Mouse (Mus musculus): ENCODE results near the gene Zmynd19. TPM values are rescaled to one million over a fixed set of nuclear protein-coding genes. Genes with fewer than 3 reads are reported as not detected.

The Zmynd19 gene
- polyA plus RNA-seq, 1 experiment from 2014 or later, result 17.0 TPM

GRCm38 (mm10) chr2:24995332-24995731 lies 45.7 kb downstream of the Zmynd19 start:
- 87% methylated on average over 6 of the region's 6 CpGs for WGBS
- H3K9ac ChIP-seq, result no peak overlapping the region
- no peaks in the 10 kb centered on the region for H3K4me1 ChIP-seq
- no peak overlapping the region for H3K27ac ChIP-seq (replicated peaks)
- no peaks in the 10 kb centered on the region for H3K9me3 ChIP-seq (replicated peaks)
- no peak overlapping the region for H3K4me3 ChIP-seq (replicated peaks)
- no peaks in the 10 kb centered on the region for H3K36me3 ChIP-seq
- H3K27me3 ChIP-seq, result no peaks in the 10 kb centered on the region
- no peak overlapping the region for H3K4me2 ChIP-seq (replicated peaks)
- ATAC-seq (ENCODE audit: insufficient number of reproducible peaks, low FRiP score, low TSS enrichment, low read depth), result no peak

DNA sequence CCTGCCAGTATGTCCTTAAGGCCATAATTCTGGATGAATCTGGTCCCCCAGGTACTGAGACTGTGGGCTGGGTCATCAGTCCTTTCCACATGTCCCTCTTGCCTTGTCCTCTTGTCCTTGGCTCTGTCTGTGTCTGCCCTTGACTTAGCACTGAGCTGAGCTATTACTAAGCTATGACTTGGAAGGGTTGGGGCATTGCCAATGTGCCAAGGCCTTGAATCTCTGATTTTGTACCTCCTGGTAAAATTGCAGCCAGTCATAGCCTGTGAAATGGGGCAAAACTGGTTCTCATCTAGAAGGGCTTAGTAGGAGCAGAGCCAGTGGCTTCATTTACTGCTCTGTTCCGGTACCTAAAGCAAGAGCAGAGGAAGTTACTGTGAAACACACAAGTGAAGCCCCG lies 46.9 kb downstream of the Zmynd19 start:
- 90% methylated on average over 2 of the region's 2 CpGs for WGBS
- no peak overlapping the region for H3K4me2 ChIP-seq (replicated peaks)
- no peak overlapping the region for H3K9ac ChIP-seq
- no peaks in the 10 kb centered on the region for H3K27me3 ChIP-seq
- no peak overlapping the region for H3K27ac ChIP-seq (replicated peaks)
- no peak for ATAC-seq (ENCODE audit: insufficient number of reproducible peaks, low FRiP score, low TSS enrichment, low read depth)
- no peaks in the 10 kb centered on the region for H3K4me1 ChIP-seq
- H3K36me3 ChIP-seq, result no peaks in the 10 kb centered on the region
- H3K9me3 ChIP-seq (replicated peaks), result no peaks in the 10 kb centered on the region
- H3K4me3 ChIP-seq (replicated peaks), result no peak overlapping the region

DNA sequence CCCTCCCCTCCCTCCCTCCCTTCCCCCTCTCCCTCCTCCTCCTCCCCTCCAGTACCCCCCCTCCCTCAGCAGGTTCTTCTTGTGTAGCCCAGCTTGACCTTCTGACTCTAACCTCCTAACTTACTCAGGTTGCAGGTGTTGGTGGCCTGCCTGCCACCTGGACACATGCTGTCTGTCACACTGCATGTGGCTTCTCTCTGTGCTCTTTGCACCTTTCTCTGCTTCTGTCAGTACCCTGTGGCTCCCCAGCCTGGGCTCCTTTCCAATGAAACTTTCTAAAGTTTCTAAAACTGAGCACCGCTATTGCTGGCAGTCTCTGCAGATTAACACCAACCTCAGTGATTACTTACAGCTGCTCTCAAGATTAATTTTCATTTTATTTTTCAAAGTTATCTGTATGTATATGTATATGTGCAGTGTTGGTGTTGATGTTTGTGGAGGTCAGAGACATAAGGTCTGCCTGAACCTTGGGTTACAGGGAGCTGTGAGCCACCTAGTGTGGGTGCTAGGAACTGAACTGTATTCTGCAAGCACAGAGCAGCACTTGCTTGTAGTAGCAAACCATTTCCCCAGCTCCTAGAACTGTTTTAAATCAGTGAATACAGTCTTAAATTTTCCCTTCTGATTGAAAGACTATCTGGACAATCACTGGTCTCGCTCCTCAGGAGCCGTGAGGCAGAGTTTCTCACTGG lies 51.1 kb downstream of the Zmynd19 start:
- Histone ChIP-seq H3K36me3 (0 out of 2 replicates have a peak, but pooled peaks cover 2% of the 10 kb centered on the region), H3K9me3 (replicated peaks) (no peaks in the 10 kb centered on the region), H3K9ac (no peak overlapping the region), H3K4me2 (replicated peaks) (no peak overlapping the region), H3K27me3 (no peaks in the 10 kb centered on the region), H3K27ac (replicated peaks) (no peak overlapping the region), H3K4me1 (no peaks in the 10 kb centered on the region), H3K4me3 (replicated peaks) (no peak overlapping the region)
- no peak for ATAC-seq (ENCODE audit: insufficient number of reproducible peaks, low FRiP score, low TSS enrichment, low read depth)
- WGBS, result 60% methylated on average over 3 of the region's 3 CpGs

DNA sequence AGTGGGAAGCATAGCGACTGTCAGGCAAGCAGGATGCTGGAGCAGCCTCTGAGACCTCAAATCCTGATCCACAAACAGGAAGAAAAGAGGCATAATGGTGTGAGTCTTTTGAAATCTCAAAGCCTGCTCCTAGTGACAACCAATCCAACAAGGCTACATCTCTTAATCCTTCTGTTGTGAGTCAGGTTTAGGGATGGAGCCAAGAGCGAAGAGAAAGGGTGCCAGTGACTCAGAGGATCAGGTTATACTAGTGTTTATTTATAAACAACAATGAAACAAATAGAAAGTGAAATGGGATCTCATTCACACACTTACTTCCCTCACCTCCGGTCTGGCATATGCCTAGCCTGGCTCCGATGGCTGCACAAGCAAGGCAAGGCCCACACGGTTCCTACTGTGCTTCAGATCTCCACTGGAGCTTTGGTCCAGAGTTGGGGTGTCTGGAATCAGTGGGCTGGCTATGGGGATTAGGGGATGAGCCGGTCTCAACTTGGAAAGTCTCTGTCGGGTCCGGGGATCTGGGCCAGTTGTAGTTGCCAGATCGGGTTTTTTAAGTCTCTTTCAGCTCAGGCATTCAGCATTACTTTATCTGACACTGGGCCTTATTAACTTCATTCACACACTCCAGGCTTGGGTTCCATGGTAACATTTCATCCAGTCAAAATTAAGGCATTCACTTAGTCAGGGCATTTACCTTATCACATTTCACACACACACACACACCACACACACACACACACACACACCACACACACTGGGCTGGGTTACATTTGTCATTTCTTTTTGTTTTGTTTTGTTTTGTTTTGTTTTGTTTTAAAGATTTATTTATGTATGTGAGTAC lies 54.6 kb downstream of the Zmynd19 start:
- WGBS, result 69% methylated on average over 9 of the region's 9 CpGs
- Histone ChIP-seq H3K4me1 (no peaks in the 10 kb centered on the region), H3K4me3 (replicated peaks) (no peak overlapping the region), H3K9me3 (replicated peaks) (no peaks in the 10 kb centered on the region), H3K9ac (no peak overlapping the region), H3K27ac (replicated peaks) (no peak overlapping the region), H3K36me3 (0 out of 2 replicates have a peak, but pooled peaks cover 2% of the 10 kb centered on the region), H3K27me3 (no peaks in the 10 kb centered on the region), H3K4me2 (replicated peaks) (no peak overlapping the region)
- 0 out of 2 replicates have a peak, but pooled peaks have one; percentile 47 for ATAC-seq (ENCODE audit: insufficient number of reproducible peaks, low FRiP score, low TSS enrichment, low read depth)

DNA sequence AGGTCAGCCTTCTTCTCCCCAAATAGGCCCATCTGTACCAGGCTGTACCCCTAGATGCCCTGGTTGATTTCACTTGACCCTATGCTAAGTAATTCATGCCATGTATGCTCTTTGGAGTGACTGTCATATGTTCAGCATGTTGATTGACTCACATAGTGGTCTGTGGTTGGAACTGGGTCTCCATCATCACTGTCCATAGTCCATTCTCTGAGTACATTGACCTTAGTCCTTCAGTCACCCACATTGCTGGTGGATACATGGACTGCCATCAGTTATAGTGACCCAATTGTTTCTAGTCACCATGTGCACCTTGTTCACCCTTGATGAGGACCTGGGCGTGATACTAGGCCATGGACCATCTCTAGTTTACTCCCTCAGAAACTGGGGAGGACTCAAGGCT lies 57.2 kb downstream of the Zmynd19 start:
- H3K4me1 ChIP-seq, result no peaks in the 10 kb centered on the region
- no peak overlapping the region for H3K4me3 ChIP-seq (replicated peaks)
- WGBS, result 86% methylated on average over 1 of the region's 1 CpGs
- no peaks in the 10 kb centered on the region for H3K9me3 ChIP-seq (replicated peaks)
- no peak for ATAC-seq (ENCODE audit: insufficient number of reproducible peaks, low FRiP score, low TSS enrichment, low read depth)
- no peak overlapping the region for H3K9ac ChIP-seq
- no peak overlapping the region for H3K4me2 ChIP-seq (replicated peaks)
- 0 out of 2 replicates have a peak, but pooled peaks cover 2% of the 10 kb centered on the region for H3K36me3 ChIP-seq
- H3K27me3 ChIP-seq, result no peaks in the 10 kb centered on the region
- no peak overlapping the region for H3K27ac ChIP-seq (replicated peaks)

GRCm38 (mm10) chr2:25008250-25008649 lies 58.7 kb downstream of the Zmynd19 start:
- Histone ChIP-seq H3K4me3 (replicated peaks) (no peak overlapping the region), H3K27ac (replicated peaks) (no peak overlapping the region), H3K4me2 (replicated peaks) (no peak overlapping the region), H3K4me1 (no peaks in the 10 kb centered on the region), H3K27me3 (no peaks in the 10 kb centered on the region), H3K36me3 (no peaks in the 10 kb centered on the region), H3K9ac (no peak overlapping the region), H3K9me3 (replicated peaks) (no peaks in the 10 kb centered on the region)
- ATAC-seq (ENCODE audit: insufficient number of reproducible peaks, low FRiP score, low TSS enrichment, low read depth), result no peak

Small RNA genes within 50 kb of the gene (microRNA-seq; reads per million reads assigned to microRNA genes)
- not detected for gene Gm22875 (ENCODE audit: borderline number of aligned reads)

Other genes starting within 250 kb of the Zmynd19 start
- gene Cacna1b, start 186.6 kb upstream of the Zmynd19 start, polyA plus RNA-seq (2015; fragmentation: Nextera tagmentation; extraction: Ambion mirVana), result 1.2 and 1.3 TPM in 2 replicates
- gene Ehmt1, start 30.2 kb upstream of the Zmynd19 start, polyA plus RNA-seq (2015; fragmentation: Nextera tagmentation; extraction: Ambion mirVana), result 85.2 and 88.4 TPM in 2 replicates
- gene Arrdc1, start 14.5 kb upstream of the Zmynd19 start, polyA plus RNA-seq (2015; fragmentation: Nextera tagmentation; extraction: Ambion mirVana), result 50.5 and 52.7 TPM in 2 replicates
- 25.7 and 32.6 TPM in 2 replicates for gene Dph7, start 12.6 kb downstream of the Zmynd19 start, polyA plus RNA-seq (2015; fragmentation: Nextera tagmentation; extraction: Ambion mirVana)
- gene Mrpl41, start 25.3 kb downstream of the Zmynd19 start, polyA plus RNA-seq (2015; fragmentation: Nextera tagmentation; extraction: Ambion mirVana), result 127 and 132 TPM in 2 replicates
- 8.5 and 9.7 TPM in 2 replicates for gene Pnpla7, start 26.2 kb downstream of the Zmynd19 start, polyA plus RNA-seq (2015; fragmentation: Nextera tagmentation; extraction: Ambion mirVana)
- gene Nsmf, start 104.6 kb downstream of the Zmynd19 start, polyA plus RNA-seq (2015; fragmentation: Nextera tagmentation; extraction: Ambion mirVana), result 93.0 and 97.2 TPM in 2 replicates
- not detected in 2 replicates for gene Entpd8, start 130.5 kb downstream of the Zmynd19 start, polyA plus RNA-seq (2015; fragmentation: Nextera tagmentation; extraction: Ambion mirVana)
- gene Noxa1, start 145.4 kb downstream of the Zmynd19 start, polyA plus RNA-seq (2015; fragmentation: Nextera tagmentation; extraction: Ambion mirVana), result 0.37 and 0.39 TPM in 2 replicates
- 26.8 and 26.9 TPM in 2 replicates for gene Nrarp, start 231.0 kb downstream of the Zmynd19 start, polyA plus RNA-seq (2015; fragmentation: Nextera tagmentation; extraction: Ambion mirVana)
- 9.3 and 10.5 TPM in 2 replicates for gene Tor4a, start 247.1 kb downstream of the Zmynd19 start, polyA plus RNA-seq (2015; fragmentation: Nextera tagmentation; extraction: Ambion mirVana)

Data from embryonic facial prominence, embryonic 15.5 days (tissue).